Mouse (Mus musculus): ENCODE data around the gene Klk1b11.
"Not testable (repeated sequence)": the region's sequence is repeated elsewhere in the genome, so short reads cannot be mapped to it uniquely, and the experiment has no call there.

Klk1b11 gene

DNA sequence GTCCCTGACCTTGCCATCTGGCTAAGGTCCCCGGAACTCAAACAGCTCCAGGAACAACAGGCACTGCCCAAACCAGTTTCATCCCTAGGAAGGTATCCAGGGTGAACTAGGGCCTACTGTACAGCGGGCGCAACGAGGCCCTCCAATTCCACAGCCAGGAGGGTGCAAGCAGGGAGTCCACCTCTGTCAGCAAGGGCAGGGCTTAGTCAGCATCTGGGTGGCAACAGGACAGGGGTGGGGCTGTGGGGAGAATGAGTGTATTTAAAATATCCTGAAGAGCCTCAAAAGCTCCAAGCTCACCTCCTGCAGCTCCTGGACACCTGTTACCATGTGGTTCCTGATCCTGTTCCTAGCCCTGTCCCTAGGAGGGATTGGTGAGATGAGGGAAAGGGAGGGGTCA, at the start of gene Klk1b11:
Gene Klk1b11 (plus strand): TSS at position 301 of the 400 bp plus-strand sequence.
- DNase-seq (ENCODE audit: low read depth, low spot score) = not testable (repeated sequence)

DNA sequence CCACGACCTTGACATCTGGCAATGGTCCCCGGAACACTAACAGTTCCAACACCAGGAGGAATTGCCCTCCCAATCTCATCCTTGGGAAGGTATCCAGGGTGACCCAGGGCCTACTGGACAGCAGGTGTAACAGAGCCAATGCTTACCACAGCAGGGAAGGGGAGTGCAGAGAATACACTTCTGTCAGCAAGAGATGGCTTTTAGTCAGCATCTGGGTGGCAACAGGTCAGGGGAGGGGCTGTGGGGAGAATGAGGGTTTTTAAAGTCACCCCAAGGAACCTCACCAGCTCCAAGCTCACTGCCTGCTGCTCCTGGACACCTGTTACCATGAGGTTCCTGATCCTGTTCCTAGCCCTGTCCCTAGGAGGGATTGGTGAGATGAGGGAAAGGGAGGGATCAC, 45.3 kb upstream of the Klk1b11 start, which contains the start of gene Klk1b8:
Gene Klk1b8 (plus strand): TSS at position 301 of the 400 bp plus-strand sequence.
- DNase-seq (ENCODE audit: low read depth, low spot score) = no peak

- no peak for DNase-seq (ENCODE audit: low read depth, low spot score)
These were observed 43.0 kb upstream of the Klk1b11 start for GRCm38 (mm10) chr7:43952703-43953102.

DNA sequence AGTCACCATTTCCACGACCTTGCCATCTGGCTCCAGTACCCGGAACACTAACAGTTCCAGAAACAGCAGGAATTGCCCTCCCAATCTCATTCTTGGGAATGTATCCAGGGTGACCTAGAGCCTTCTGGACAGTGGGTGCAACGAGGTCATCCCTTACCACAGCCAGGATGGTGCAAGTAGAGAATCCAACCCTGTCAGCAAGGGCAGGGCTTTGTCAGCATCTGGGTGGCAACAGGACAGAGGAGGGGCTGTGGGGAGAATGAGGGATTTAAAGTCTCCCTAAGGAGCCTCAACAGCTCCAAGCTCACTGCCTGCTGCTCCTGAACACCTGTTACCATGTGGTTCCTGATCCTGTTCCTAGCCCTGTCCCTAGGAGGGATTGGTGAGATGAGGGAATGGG, 29.2 kb upstream of the Klk1b11 start, which contains the start of gene Klk1b1:
Gene Klk1b1 (plus strand): TSS at position 301 of the 400 bp plus-strand sequence.
- DNase-seq (ENCODE audit: low read depth, low spot score) = no peak

GRCm38 (mm10) chr7:43967058-43967457, 28.6 kb upstream of the Klk1b11 start:
- DNase-seq (ENCODE audit: low read depth, low spot score) = no peak

DNA sequence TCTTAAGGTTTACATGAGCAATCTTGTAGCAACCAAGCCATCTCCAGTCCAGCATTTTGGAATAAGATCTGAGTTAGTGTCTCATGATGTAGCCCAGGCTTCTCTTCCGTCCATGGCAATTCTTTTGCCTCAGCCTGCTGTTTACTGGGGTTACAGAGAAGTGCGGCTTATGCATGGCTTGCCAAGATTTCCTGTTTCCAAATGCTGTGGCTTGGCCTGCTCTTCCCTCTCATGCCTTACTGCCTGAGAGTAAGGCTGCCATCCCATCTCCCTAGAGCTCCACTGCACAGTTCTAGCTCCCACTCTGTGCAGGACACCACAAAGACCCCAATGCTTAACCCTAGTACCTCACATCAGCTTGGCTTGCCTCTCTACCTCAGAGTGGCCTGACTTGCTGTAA, 28.1 kb upstream of the Klk1b11 start:
- no peak for DNase-seq (ENCODE audit: low read depth, low spot score)

GRCm38 (mm10) chr7:43975761-43976160, 19.9 kb upstream of the Klk1b11 start, which contains the start of gene Klk1b9:
TSS of gene Klk1b9 (plus strand) at chr7:43976061.
- not testable (repeated sequence) for DNase-seq (ENCODE audit: low read depth, low spot score)

- no peak for DNase-seq (ENCODE audit: low read depth, low spot score)
These were observed 10.0 kb upstream of the Klk1b11 start for GRCm38 (mm10) chr7:43985657-43986056.

DNA sequence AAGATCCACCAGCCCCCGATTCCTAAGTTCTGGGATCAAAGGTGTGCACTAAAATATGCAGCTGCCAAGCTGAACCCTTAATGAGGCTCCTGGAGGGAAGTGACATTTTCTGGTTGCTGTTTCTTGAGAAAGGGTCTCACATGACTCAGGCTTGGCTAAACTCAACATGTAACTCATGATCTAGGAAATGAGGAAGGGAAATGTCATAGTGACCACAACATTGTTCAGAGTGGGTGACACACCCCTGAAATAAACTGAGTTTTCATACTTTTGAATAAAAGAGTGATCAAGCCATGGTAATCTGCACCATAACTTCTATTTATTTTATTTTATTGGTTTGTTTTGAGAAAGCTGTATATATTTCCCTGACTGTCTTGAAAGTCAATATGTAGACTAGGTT, 856 bp upstream of the Klk1b11 start:
- not testable (repeated sequence) for DNase-seq (ENCODE audit: low read depth, low spot score)

DNA sequence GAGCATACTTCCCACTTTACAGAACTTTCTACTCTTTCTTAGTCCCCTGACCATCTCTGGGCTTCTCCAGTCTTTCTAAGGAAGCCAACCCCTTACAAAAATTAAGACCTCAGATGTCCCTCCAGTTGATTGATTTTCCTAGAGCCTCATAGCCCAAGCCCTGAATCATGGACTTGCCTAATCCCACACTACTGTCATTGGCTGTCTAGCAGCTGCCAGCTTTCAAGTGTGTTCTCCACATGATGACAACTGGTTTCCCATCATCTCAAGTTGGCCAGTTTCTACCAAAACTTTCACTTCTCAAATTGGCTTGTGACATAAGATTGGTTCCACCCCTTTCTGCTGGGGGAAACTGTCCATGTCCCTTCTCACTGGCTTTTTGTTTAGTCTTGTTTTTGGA, 9.2 kb downstream of the Klk1b11 start:
- no peak for DNase-seq (ENCODE audit: low read depth, low spot score)

- not testable (repeated sequence) for DNase-seq (ENCODE audit: low read depth, low spot score)
These were observed 16.2 kb downstream of the Klk1b11 start, which contains the start of gene Klk1b26 for GRCm38 (mm10) chr7:44011868-44012267. TSS of gene Klk1b26 (plus strand) at chr7:44012168.

GRCm38 (mm10) chr7:44014666-44015065, 19.0 kb downstream of the Klk1b11 start:
- not testable (repeated sequence) for DNase-seq (ENCODE audit: low read depth, low spot score)

DNA sequence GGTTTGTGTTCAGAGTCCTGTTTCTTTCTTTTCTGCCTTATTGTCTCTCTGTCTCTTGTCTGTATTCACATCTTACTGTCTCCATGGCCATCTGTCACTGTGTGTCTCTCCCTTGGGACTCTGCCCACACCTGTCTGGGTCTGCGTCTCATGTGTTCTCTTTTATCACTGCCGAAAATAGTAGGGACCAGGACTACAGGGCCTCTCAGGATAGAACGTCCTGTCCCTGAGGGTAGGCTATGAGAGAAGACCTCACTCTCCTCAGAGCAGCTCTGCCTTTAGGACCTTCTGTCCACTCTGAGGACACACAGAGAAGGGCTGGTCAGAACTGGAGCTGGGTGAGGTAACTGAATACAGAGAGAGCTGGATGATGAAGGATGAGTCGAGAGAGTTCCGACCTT, 19.4 kb downstream of the Klk1b11 start:
- DNase-seq (ENCODE audit: low read depth, low spot score) = no peak
